In genomic region chr7:19834055-19834454, GRCm38 (mm10) we compare ENCODE assay signal across 30 mouse cellular contexts. TPM values are rescaled to one million over a fixed set of nuclear protein-coding genes. Genes with fewer than 3 reads are reported as not detected.
A peak's percentile ranks its signal among the peaks of the same experiment; 100 is the strongest.
DNase-seq lines count a peak whose midpoint lies in the region; ATAC-seq and TF ChIP-seq lines count a peak whose summit lies in the region.
"Had no signal": no experiment of that assay in that cellular context is flagged by ENCODE, and none has a peak within 500 bp of the region (broad histone marks: within the 10 kb centered on the region; RNA-seq: fewer than 3 reads in every experiment).

No protein-coding gene starts in this region.

- peak; percentile 28; the same call in 1 of the 2 replicates for TF ChIP-seq CTCF in kidney, postnatal 0 days (IDR thresholded peaks at IDR 0.05; ENCODE audit: low read depth)
- TF ChIP-seq CTCF in MEL (IDR thresholded peaks at IDR 0.05 in 2 of 3, conservative IDR thresholded peaks at IDR 0.05 in 1 of 3; ENCODE audit: control insufficient read depth in 1 of 3, insufficient read depth in 1 of 3, low read depth in 2 of 3, low read length in 3 of 3, poor library complexity in 1 of 3, severe bottlenecking in 1 of 3) = peak; percentile 52 to 56 (median 54)
- TF ChIP-seq CTCF in small intestine, adult 2 months (IDR thresholded peaks at IDR 0.05; ENCODE audit: extremely low read depth, insufficient read length, insufficient replicate concordance, low read depth, low read length) = peak; percentile 18; the same call in 1 of the 2 replicates

- no peak for DNase-seq in kidney, postnatal 0 days (ENCODE audit: low spot score)
- peak; percentile 74 for DNase-seq in midbrain, embryonic 11.5 days (ENCODE audit: low spot score, missing footprints)
- DNase-seq in midbrain, embryonic 14.5 days = no peak
- DNase-seq in MEL (ENCODE audit: low read depth, low spot score) = peak; percentile 58
- DNase-seq in lung, postnatal 36 days = no peak
- DNase-seq in hindbrain, embryonic 10.5 days (ENCODE audit: low spot score) = no peak
- DNase-seq: adrenal gland, postnatal 25 days; cerebellum, adult 11 months; cerebellum, adult 9-11 months; gastrocnemius, postnatal 14 days; heart, adult 11 months; heart, postnatal 10 days; liver, embryonic 13.5 days had no signal

- no peak overlapping the region for H3K27ac ChIP-seq in kidney, postnatal 0 days
- no peak overlapping the region for H3K27ac ChIP-seq in kidney, embryonic 14.5 days (ENCODE audit: low read depth, low read length)
- no peak overlapping the region for H3K27ac ChIP-seq in midbrain, embryonic 11.5 days (ENCODE audit: low read depth, low read length)
- H3K27ac ChIP-seq in midbrain, embryonic 14.5 days (replicated peaks; ENCODE audit: low read depth, low read length) = no peak overlapping the region
- H3K27ac ChIP-seq in MEL (ENCODE audit: control insufficient read depth, low read depth, low read length) = no peak overlapping the region
- H3K27ac ChIP-seq in small intestine, adult 2 months (ENCODE audit: insufficient read depth, low read depth, low read length) = no peak overlapping the region
- no peak overlapping the region for H3K27ac ChIP-seq in hindbrain, embryonic 10.5 days
- H3K27ac ChIP-seq: embryonic facial prominence, embryonic 10.5 days; forebrain, embryonic 15.5 days; hindbrain, embryonic 12.5 days; kidney, embryonic 15.5 days; limb, embryonic 12.5 days; liver, embryonic 13.5 days; midbrain, embryonic 10.5 days had no signal

- no peaks in the 10 kb centered on the region for H3K27me3 ChIP-seq in kidney, postnatal 0 days (ENCODE audit: insufficient read depth, low read length)
- no peaks in the 10 kb centered on the region for H3K27me3 ChIP-seq in kidney, embryonic 14.5 days (ENCODE audit: control insufficient read depth, insufficient read depth, low read length)
- H3K27me3 ChIP-seq in midbrain, embryonic 11.5 days (ENCODE audit: control insufficient read depth, insufficient read depth, low read length) = no peaks in the 10 kb centered on the region
- no peaks in the 10 kb centered on the region for H3K27me3 ChIP-seq in midbrain, embryonic 14.5 days (ENCODE audit: control insufficient read depth, insufficient read depth, low read length)
- H3K27me3 ChIP-seq in MEL (ENCODE audit: control insufficient read depth in 1 of 2, insufficient read depth in 2 of 2, low read length in 2 of 2) = no peaks in the 10 kb centered on the region
- H3K27me3 ChIP-seq in small intestine, adult 2 months (ENCODE audit: control insufficient read depth, insufficient read depth, low read length) = no peaks in the 10 kb centered on the region
- peaks cover 4% of the 10 kb centered on the region; the same call in 1 of the 2 replicates for H3K27me3 ChIP-seq in hindbrain, embryonic 10.5 days (ENCODE audit: insufficient read depth, poor library complexity, severe bottlenecking)
- H3K27me3 ChIP-seq: forebrain, embryonic 15.5 days; hindbrain, embryonic 12.5 days; kidney, embryonic 15.5 days; liver, embryonic 13.5 days had no signal

- H3K4me3 ChIP-seq in kidney, postnatal 0 days (replicated peaks; ENCODE audit: low read depth, low read length) = no peak overlapping the region
- H3K4me3 ChIP-seq in kidney, embryonic 14.5 days (ENCODE audit: low read length) = no peak overlapping the region
- no peak overlapping the region for H3K4me3 ChIP-seq in midbrain, embryonic 11.5 days (ENCODE audit: low read depth, low read length)
- H3K4me3 ChIP-seq in midbrain, embryonic 14.5 days (replicated peaks; ENCODE audit: low read depth, low read length) = no peak overlapping the region
- H3K4me3 ChIP-seq in MEL (ENCODE audit: control insufficient read depth in 1 of 2, insufficient read depth in 1 of 2, low read depth in 2 of 2, low read length in 2 of 2) = no peak overlapping the region
- H3K4me3 ChIP-seq in small intestine, adult 2 months (ENCODE audit: low read depth, low read length) = no peak overlapping the region
- H3K4me3 ChIP-seq in hindbrain, embryonic 10.5 days = no peak overlapping the region
- H3K4me3 ChIP-seq: embryonic facial prominence, embryonic 10.5 days; forebrain, embryonic 15.5 days; heart, embryonic 12.5 days; hindbrain, embryonic 12.5 days; kidney, embryonic 15.5 days; limb, embryonic 12.5 days; liver, embryonic 13.5 days; midbrain, embryonic 10.5 days had no signal

- no peak overlapping the region for H3K9ac ChIP-seq in kidney, postnatal 0 days (ENCODE audit: low read depth, low read length)
- no peak overlapping the region for H3K9ac ChIP-seq in kidney, embryonic 14.5 days (ENCODE audit: low read depth, low read length)
- no peak overlapping the region for H3K9ac ChIP-seq in midbrain, embryonic 11.5 days (ENCODE audit: low read length)
- no peak overlapping the region for H3K9ac ChIP-seq in midbrain, embryonic 14.5 days (replicated peaks; ENCODE audit: low read length)
- no peak overlapping the region for H3K9ac ChIP-seq in MEL (ENCODE audit: control insufficient read depth, low read depth, low read length, poor library complexity, severe bottlenecking)
- H3K9ac ChIP-seq: forebrain, embryonic 15.5 days; heart, embryonic 12.5 days; hindbrain, embryonic 12.5 days; kidney, embryonic 15.5 days; limb, embryonic 12.5 days; liver, embryonic 13.5 days had no signal

- TF ChIP-seq POLR2A in MEL (IDR thresholded peaks at IDR 0.05; ENCODE audit: control insufficient read depth in 1 of 2, insufficient read depth in 1 of 2, low read depth in 1 of 2, low read length in 2 of 2, poor library complexity in 1 of 2) = no peak
- TF ChIP-seq POLR2A in small intestine, adult 2 months (IDR thresholded peaks at IDR 0.05; ENCODE audit: low read depth, low read length) = no peak

- H3K79me2 ChIP-seq in MEL (ENCODE audit: control insufficient read depth, insufficient read depth, low read length, poor library complexity) = no peaks in the 10 kb centered on the region

- no peaks in the 10 kb centered on the region for H3K36me3 ChIP-seq in kidney, postnatal 0 days (ENCODE audit: insufficient read depth, low read length)
- H3K36me3 ChIP-seq in kidney, embryonic 14.5 days (ENCODE audit: control insufficient read depth, insufficient read depth, low read length) = no peaks in the 10 kb centered on the region
- H3K36me3 ChIP-seq in midbrain, embryonic 11.5 days (ENCODE audit: control insufficient read depth, insufficient read depth, low read length) = no peaks in the 10 kb centered on the region
- H3K36me3 ChIP-seq in midbrain, embryonic 14.5 days (ENCODE audit: control insufficient read depth, insufficient read depth, low read length) = no peaks in the 10 kb centered on the region
- peaks cover 0 to 4% of the 10 kb centered on the region in 2 experiments; a peak in 1 of 4 replicates for H3K36me3 ChIP-seq in MEL (ENCODE audit: control insufficient read depth in 1 of 2, insufficient read depth in 2 of 2, low read length in 2 of 2)
- no peaks in the 10 kb centered on the region for H3K36me3 ChIP-seq in small intestine, adult 2 months (ENCODE audit: control insufficient read depth, insufficient read depth, low read length)
- H3K36me3 ChIP-seq in hindbrain, embryonic 10.5 days = no peaks in the 10 kb centered on the region
- H3K36me3 ChIP-seq: embryonic facial prominence, embryonic 10.5 days; forebrain, embryonic 15.5 days; G1E; heart, embryonic 12.5 days; hindbrain, embryonic 12.5 days; kidney, embryonic 15.5 days; limb, embryonic 12.5 days; liver, embryonic 13.5 days; midbrain, embryonic 10.5 days had no signal

- ATAC-seq in kidney, postnatal 0 days (replicated peaks; ENCODE audit: low FRiP score, low read depth) = no peak
- ATAC-seq in kidney, embryonic 14.5 days (ENCODE audit: low FRiP score, low TSS enrichment) = no peak
- no peak for ATAC-seq in midbrain, embryonic 11.5 days (ENCODE audit: low FRiP score)
- ATAC-seq in midbrain, embryonic 14.5 days (ENCODE audit: low FRiP score, low TSS enrichment) = no peak
- ATAC-seq: forebrain, embryonic 15.5 days had no signal

- TF ChIP-seq EP300 in MEL (IDR thresholded peaks at IDR 0.05; ENCODE audit: low read depth in 1 of 2, low read length in 2 of 2) = no peak

- WGBS in kidney, postnatal 0 days = 65% methylated on average over 3 of the region's 3 CpGs
- 65% methylated on average over 3 of the region's 3 CpGs for WGBS in kidney, embryonic 14.5 days
- WGBS in midbrain, embryonic 11.5 days = 64% methylated on average over 3 of the region's 3 CpGs
- 59% methylated on average over 3 of the region's 3 CpGs for whole genome bisulfite sequencing in midbrain, embryonic 14.5 days
- 77% methylated on average over 3 of the region's 3 CpGs for WGBS in small intestine, adult 2 months
- WGBS in hindbrain, embryonic 10.5 days = 63% methylated on average over 3 of the region's 3 CpGs

- peaks cover 6% of the 10 kb centered on the region for H3K4me1 ChIP-seq in kidney, postnatal 0 days (replicated peaks; ENCODE audit: insufficient read depth, low read length)
- H3K4me1 ChIP-seq in kidney, embryonic 14.5 days (ENCODE audit: control insufficient read depth, insufficient read depth, low read length) = 0 out of 2 replicates have a peak, but pooled peaks cover 8% of the 10 kb centered on the region
- H3K4me1 ChIP-seq in midbrain, embryonic 11.5 days (ENCODE audit: control insufficient read depth, insufficient read depth, low read length) = peaks cover 3% of the 10 kb centered on the region; the same call in 1 of the 2 replicates
- H3K4me1 ChIP-seq in midbrain, embryonic 14.5 days (ENCODE audit: control insufficient read depth, insufficient read depth, low read length) = no peaks in the 10 kb centered on the region
- peaks cover 0 to 10% of the 10 kb centered on the region in 2 experiments; a peak in 3 of 4 replicates for H3K4me1 ChIP-seq in MEL (ENCODE audit: control insufficient read depth in 1 of 2, insufficient read depth in 2 of 2, low read length in 2 of 2)
- peaks cover 40% of the 10 kb centered on the region for H3K4me1 ChIP-seq in small intestine, adult 2 months (ENCODE audit: control insufficient read depth, insufficient read depth, insufficient read length, low read length)
- H3K4me1 ChIP-seq in hindbrain, embryonic 10.5 days (replicated peaks) = peaks cover 5% of the 10 kb centered on the region
- H3K4me1 ChIP-seq: forebrain, embryonic 15.5 days had no signal

- no peak overlapping the region for H3K4me2 ChIP-seq in kidney, postnatal 0 days (ENCODE audit: low read length)
- H3K4me2 ChIP-seq in kidney, embryonic 14.5 days (replicated peaks; ENCODE audit: low read depth, low read length) = no peak overlapping the region
- H3K4me2 ChIP-seq in midbrain, embryonic 11.5 days = no peak overlapping the region
- no peak overlapping the region for H3K4me2 ChIP-seq in midbrain, embryonic 14.5 days (ENCODE audit: low read length)
- H3K4me2 ChIP-seq: forebrain, embryonic 15.5 days; heart, embryonic 12.5 days; hindbrain, embryonic 12.5 days; kidney, embryonic 15.5 days; limb, embryonic 12.5 days; liver, embryonic 13.5 days had no signal

- peak; percentile 29 for TF ChIP-seq RAD21 in MEL (IDR thresholded peaks at IDR 0.05; ENCODE audit: low read depth, low read length)

- no peaks in the 10 kb centered on the region for H3K9me3 ChIP-seq in kidney, postnatal 0 days (replicated peaks; ENCODE audit: low read length)
- H3K9me3 ChIP-seq in kidney, embryonic 14.5 days (ENCODE audit: control insufficient read depth, low read length) = 0 out of 2 replicates have a peak, but pooled peaks cover 3% of the 10 kb centered on the region
- 0 out of 2 replicates have a peak, but pooled peaks cover 2% of the 10 kb centered on the region for H3K9me3 ChIP-seq in midbrain, embryonic 11.5 days (ENCODE audit: control insufficient read depth, low read length)
- 0 out of 2 replicates have a peak, but pooled peaks cover 3% of the 10 kb centered on the region for H3K9me3 ChIP-seq in midbrain, embryonic 14.5 days (ENCODE audit: control insufficient read depth, low read length)
- no peaks in the 10 kb centered on the region for H3K9me3 ChIP-seq in MEL (replicated peaks; ENCODE audit: insufficient read depth, low read length)
- peaks cover 4% of the 10 kb centered on the region; the same call in 1 of the 2 replicates for H3K9me3 ChIP-seq in hindbrain, embryonic 10.5 days
- H3K9me3 ChIP-seq: forebrain, embryonic 15.5 days; G1E; hindbrain, embryonic 12.5 days; kidney, embryonic 15.5 days; liver, embryonic 13.5 days had no signal

RNA-seq across cellular contexts. Expression of gene Bcl3, which starts 11.5 kb away (rescaled TPM):
- 3.5 and 3.8 TPM in 2 replicates for polyA plus RNA-seq in kidney, postnatal 0 days (2015; fragmentation: Nextera tagmentation; extraction: Ambion mirVana)
- polyA plus RNA-seq in kidney, embryonic 14.5 days (2014; fragmentation: Nextera tagmentation; extraction: Ambion mirVana) = 3.5 and 4.2 TPM in 2 replicates
- polyA plus RNA-seq in midbrain, embryonic 11.5 days (2014; fragmentation: Nextera tagmentation; extraction: Ambion mirVana) = 0.47 and 0.67 TPM in 2 replicates
- 0.77 and 1.2 TPM in 2 replicates for polyA plus RNA-seq in midbrain, embryonic 14.5 days (2014; fragmentation: Nextera tagmentation; extraction: Ambion mirVana)
- total RNA-seq in MEL (2012; rRNA removed) = 1.7 and 2.7 TPM in 2 replicates
- polyA plus RNA-seq in MEL (2012; ENCODE audit: insufficient read depth in 1 of 2, insufficient read length in 2 of 2, low read depth in 1 of 2, low replicate concordance in 2 of 2, missing spikeins in 1 of 2) = 1 to 10 TPM in 1 of 2 experiments, not detected in 1; 6.7 TPM
- 169 and 226 TPM in 2 replicates for polyA plus RNA-seq in small intestine, adult 2 months (2012; rRNA removed)
- polyA plus RNA-seq in hindbrain, embryonic 10.5 days (2016; fragmentation: Nextera tagmentation; extraction: Ambion mirVana) = 0.60 and 0.78 TPM in 2 replicates

RNA-seq across cellular contexts. Expression of gene Gm19345, which starts 17.7 kb away (rescaled TPM):
- not detected in 2 replicates for polyA plus RNA-seq in kidney, postnatal 0 days (2015; fragmentation: Nextera tagmentation; extraction: Ambion mirVana)
- polyA plus RNA-seq in kidney, embryonic 14.5 days (2014; fragmentation: Nextera tagmentation; extraction: Ambion mirVana) = 0.27 TPM in 1 of 2 replicates, not detected in the other
- 0.22 TPM in 1 of 2 replicates, not detected in the other for polyA plus RNA-seq in midbrain, embryonic 11.5 days (2014; fragmentation: Nextera tagmentation; extraction: Ambion mirVana)
- 9.9 and 13.6 TPM in 2 replicates for polyA plus RNA-seq in midbrain, embryonic 14.5 days (2014; fragmentation: Nextera tagmentation; extraction: Ambion mirVana)
- not detected in 2 replicates for total RNA-seq in MEL (2012; rRNA removed)
- polyA plus RNA-seq in MEL (2012; ENCODE audit: insufficient read depth in 1 of 2, insufficient read length in 2 of 2, low read depth in 1 of 2, low replicate concordance in 2 of 2, missing spikeins in 1 of 2) = not detected
- 0.13 TPM in 1 of 2 replicates, not detected in the other for polyA plus RNA-seq in small intestine, adult 2 months (2012; rRNA removed)
- 0.20 TPM in 1 of 2 replicates, not detected in the other for polyA plus RNA-seq in hindbrain, embryonic 10.5 days (2016; fragmentation: Nextera tagmentation; extraction: Ambion mirVana)
- total RNA-seq: G1E; gastrocnemius, postnatal 14 days; heart, postnatal 10 days had no signal
- polyA plus RNA-seq: embryonic facial prominence, embryonic 10.5 days; G1E; heart, embryonic 12.5 days; liver, embryonic 13.5 days; midbrain, embryonic 10.5 days; thymus, postnatal 0 days had no signal

RNA-seq across cellular contexts. Expression of gene Ceacam16, which starts 27.0 kb away (rescaled TPM):
- polyA plus RNA-seq in kidney, postnatal 0 days (2015; fragmentation: Nextera tagmentation; extraction: Ambion mirVana) = not detected in 2 replicates
- polyA plus RNA-seq in kidney, embryonic 14.5 days (2014; fragmentation: Nextera tagmentation; extraction: Ambion mirVana) = not detected in 2 replicates
- polyA plus RNA-seq in midbrain, embryonic 11.5 days (2014; fragmentation: Nextera tagmentation; extraction: Ambion mirVana) = not detected in 2 replicates
- polyA plus RNA-seq in midbrain, embryonic 14.5 days (2014; fragmentation: Nextera tagmentation; extraction: Ambion mirVana) = 0.90 TPM in 1 of 2 replicates, not detected in the other
- total RNA-seq in MEL (2012; rRNA removed) = 0.12 TPM in 1 of 2 replicates, not detected in the other
- polyA plus RNA-seq in MEL (2012; ENCODE audit: insufficient read depth in 1 of 2, insufficient read length in 2 of 2, low read depth in 1 of 2, low replicate concordance in 2 of 2, missing spikeins in 1 of 2) = under 1 TPM in 1 of 2 experiments, not detected in 1; 0.18 TPM
- 0.47 and 1.3 TPM in 2 replicates for polyA plus RNA-seq in small intestine, adult 2 months (2012; rRNA removed)
- polyA plus RNA-seq in hindbrain, embryonic 10.5 days (2016; fragmentation: Nextera tagmentation; extraction: Ambion mirVana) = not detected in 2 replicates
- total RNA-seq: adrenal gland, postnatal 25 days; heart, postnatal 10 days; layer of hippocampus, postnatal 10 days; left cerebral cortex, postnatal 10 days had no signal
- polyA plus RNA-seq: cortical plate, adult 2 months; embryonic facial prominence, embryonic 10.5 days; heart, embryonic 12.5 days; hindbrain, embryonic 12.5 days; intestine, embryonic 14.5 days; kidney, embryonic 15.5 days; limb, embryonic 12.5 days; liver, embryonic 13.5 days; lung, embryonic 16.5 days; midbrain, embryonic 10.5 days; stomach, embryonic 16.5 days had no signal

RNA-seq across cellular contexts. Expression of gene Cblc, which starts 37.4 kb away (rescaled TPM):
- polyA plus RNA-seq in kidney, postnatal 0 days (2015; fragmentation: Nextera tagmentation; extraction: Ambion mirVana) = 14.6 and 16.9 TPM in 2 replicates
- 4.7 and 7.3 TPM in 2 replicates for polyA plus RNA-seq in kidney, embryonic 14.5 days (2014; fragmentation: Nextera tagmentation; extraction: Ambion mirVana)
- polyA plus RNA-seq in midbrain, embryonic 11.5 days (2014; fragmentation: Nextera tagmentation; extraction: Ambion mirVana) = not detected in 2 replicates
- polyA plus RNA-seq in midbrain, embryonic 14.5 days (2014; fragmentation: Nextera tagmentation; extraction: Ambion mirVana) = not detected in 2 replicates
- not detected in 2 replicates for total RNA-seq in MEL (2012; rRNA removed)
- not detected for polyA plus RNA-seq in MEL (2012; ENCODE audit: insufficient read depth in 1 of 2, insufficient read length in 2 of 2, low read depth in 1 of 2, low replicate concordance in 2 of 2, missing spikeins in 1 of 2)
- polyA plus RNA-seq in small intestine, adult 2 months (2012; rRNA removed) = 56.7 and 145 TPM in 2 replicates
- 1.2 and 1.8 TPM in 2 replicates for polyA plus RNA-seq in hindbrain, embryonic 10.5 days (2016; fragmentation: Nextera tagmentation; extraction: Ambion mirVana)
- total RNA-seq: G1E; gastrocnemius, postnatal 14 days; layer of hippocampus, postnatal 10 days; left cerebral cortex, postnatal 10 days had no signal
- polyA plus RNA-seq: cortical plate, adult 2 months; forebrain, embryonic 15.5 days; G1E had no signal

RNA-seq across cellular contexts. Expression of gene Ceacam19, which starts 53.7 kb away (rescaled TPM):
- polyA plus RNA-seq in kidney, postnatal 0 days (2015; fragmentation: Nextera tagmentation; extraction: Ambion mirVana) = 0.08 and 0.13 TPM in 2 replicates
- not detected in 2 replicates for polyA plus RNA-seq in kidney, embryonic 14.5 days (2014; fragmentation: Nextera tagmentation; extraction: Ambion mirVana)
- not detected in 2 replicates for polyA plus RNA-seq in midbrain, embryonic 11.5 days (2014; fragmentation: Nextera tagmentation; extraction: Ambion mirVana)
- polyA plus RNA-seq in midbrain, embryonic 14.5 days (2014; fragmentation: Nextera tagmentation; extraction: Ambion mirVana) = not detected in 2 replicates
- total RNA-seq in MEL (2012; rRNA removed) = 0.04 TPM in 1 of 2 replicates, not detected in the other
- polyA plus RNA-seq in MEL (2012; ENCODE audit: insufficient read depth in 1 of 2, insufficient read length in 2 of 2, low read depth in 1 of 2, low replicate concordance in 2 of 2, missing spikeins in 1 of 2) = under 1 TPM in 1 of 2 experiments, not detected in 1; 0.03 TPM
- not detected in 2 replicates for polyA plus RNA-seq in small intestine, adult 2 months (2012; rRNA removed)
- polyA plus RNA-seq in hindbrain, embryonic 10.5 days (2016; fragmentation: Nextera tagmentation; extraction: Ambion mirVana) = not detected in 2 replicates
- total RNA-seq: adrenal gland, postnatal 25 days; gastrocnemius, postnatal 14 days; heart, postnatal 10 days; layer of hippocampus, postnatal 10 days; left cerebral cortex, postnatal 10 days had no signal
- polyA plus RNA-seq: cortical plate, adult 2 months; embryonic facial prominence, embryonic 10.5 days; forebrain, embryonic 15.5 days; G1E; heart, embryonic 12.5 days; hindbrain, embryonic 12.5 days; intestine, embryonic 14.5 days; kidney, embryonic 15.5 days; limb, embryonic 12.5 days; liver, embryonic 13.5 days; lung, embryonic 16.5 days; midbrain, embryonic 10.5 days had no signal

Comparison
In these comparisons a context has a peak if more than half of its experiments do, and no peak if none do; other contexts are left out.
1. DNase-seq: peak in midbrain, embryonic 11.5 days (single experiment) and MEL (single experiment); none in kidney, postnatal 0 days (single experiment), midbrain, embryonic 14.5 days (single experiment), lung, postnatal 36 days (single experiment) and hindbrain, embryonic 10.5 days (single experiment).
2. RNA of gene Bcl3, which starts 11.5 kb away (polyA plus RNA-seq): 169 to 226 TPM in small intestine, adult 2 months; 6.7 TPM in MEL, 3.5 to 4.2 TPM in kidney, embryonic 14.5 days, 3.5 to 3.8 TPM in kidney, postnatal 0 days, 0.77 to 1.2 TPM in midbrain, embryonic 14.5 days, 0.60 to 0.78 TPM in hindbrain, embryonic 10.5 days and 0.47 to 0.67 TPM in midbrain, embryonic 11.5 days; every median in the first group is over 10 times any median in the second.
3. Peak in every context shown above with its lines, with median percentiles within 50 percentile points of each other: CTCF ChIP-seq.